Mouse (Mus musculus): ENCODE measurements at regions not wholly inside any gene's neighbourhood (a gene's known extent, or its start where the extent isn't known, plus 50 kb on each side); places are given as distances from the start of the nearest gene placed in this dataset.
A peak's percentile ranks its signal among the peaks of the same experiment; 100 is the strongest.

GRCm38 (mm10) chr12:106182923-106183322 is 172.9 kb downstream of the Vrk1 start:
- Histone ChIP-seq H3K4me2 (ENCODE audit: low read depth, low read length) (no peak overlapping the region), H3K9ac (replicated peaks; ENCODE audit: low read depth, low read length) (no peak overlapping the region), H3K36me3 (ENCODE audit: control insufficient read depth, insufficient read depth, low read length) (no peaks in the 10 kb centered on the region), H3K4me1 (ENCODE audit: control insufficient read depth, insufficient read depth, low read length) (no peaks in the 10 kb centered on the region), H3K27me3 (ENCODE audit: control insufficient read depth, insufficient read depth, low read length) (no peaks in the 10 kb centered on the region), H3K9me3 (ENCODE audit: control insufficient read depth, low read length) (no peaks in the 10 kb centered on the region), H3K4me3 (ENCODE audit: low read depth, low read length) (no peak overlapping the region), H3K27ac (ENCODE audit: low read depth, low read length) (0 out of 2 replicates have a peak overlapping the region, but pooled peaks have one; percentile 22)
- WGBS, result 79% methylated on average over 7 of the region's 7 CpGs
- ATAC-seq (ENCODE audit: low read depth), result no peak

GRCm38 (mm10) chr12:106183973-106184372 is 173.9 kb downstream of the Vrk1 start:
- no peak overlapping the region for H3K9ac ChIP-seq (replicated peaks; ENCODE audit: low read depth, low read length)
- ATAC-seq (ENCODE audit: low read depth), result no peak

GRCm38 (mm10) chr12:106185398-106186077 is 175.5 kb downstream of the Vrk1 start:
- WGBS, result 74% methylated on average over 18 of the region's 18 CpGs
- H3K4me1 ChIP-seq (ENCODE audit: control insufficient read depth, insufficient read depth, low read length), result no peaks in the 10 kb centered on the region
- no peak overlapping the region for H3K9ac ChIP-seq (replicated peaks; ENCODE audit: low read depth, low read length)
- no peaks in the 10 kb centered on the region for H3K36me3 ChIP-seq (ENCODE audit: control insufficient read depth, insufficient read depth, low read length)
- no peak for ATAC-seq (ENCODE audit: low read depth)
- no peak overlapping the region for H3K4me3 ChIP-seq (ENCODE audit: low read depth, low read length)
- no peak overlapping the region for H3K27ac ChIP-seq (ENCODE audit: low read depth, low read length)
- H3K9me3 ChIP-seq (ENCODE audit: control insufficient read depth, low read length), result no peaks in the 10 kb centered on the region
- H3K4me2 ChIP-seq (ENCODE audit: low read depth, low read length), result no peak overlapping the region
- no peaks in the 10 kb centered on the region for H3K27me3 ChIP-seq (ENCODE audit: control insufficient read depth, insufficient read depth, low read length)

More at GRCm38 (mm10) chr12:106183973-106184372, 173.9 kb downstream of the Vrk1 start:
- H3K4me1 ChIP-seq (ENCODE audit: control insufficient read depth, insufficient read depth, low read length), result no peaks in the 10 kb centered on the region
- H3K4me2 ChIP-seq (ENCODE audit: low read depth, low read length), result no peak overlapping the region
- no peak overlapping the region for H3K27ac ChIP-seq (ENCODE audit: low read depth, low read length)
- H3K4me3 ChIP-seq (ENCODE audit: low read depth, low read length), result no peak overlapping the region
- H3K9me3 ChIP-seq (ENCODE audit: control insufficient read depth, low read length), result no peaks in the 10 kb centered on the region
- WGBS, result 88% methylated on average over 5 of the region's 5 CpGs
- no peaks in the 10 kb centered on the region for H3K36me3 ChIP-seq (ENCODE audit: control insufficient read depth, insufficient read depth, low read length)
- H3K27me3 ChIP-seq (ENCODE audit: control insufficient read depth, insufficient read depth, low read length), result no peaks in the 10 kb centered on the region

GRCm38 (mm10) chr12:106186501-106186900 is 176.5 kb downstream of the Vrk1 start:
- Histone ChIP-seq H3K4me2 (ENCODE audit: low read depth, low read length) (no peak overlapping the region), H3K9ac (replicated peaks; ENCODE audit: low read depth, low read length) (no peak overlapping the region), H3K27me3 (ENCODE audit: control insufficient read depth, insufficient read depth, low read length) (no peaks in the 10 kb centered on the region), H3K36me3 (ENCODE audit: control insufficient read depth, insufficient read depth, low read length) (no peaks in the 10 kb centered on the region), H3K9me3 (ENCODE audit: control insufficient read depth, low read length) (no peaks in the 10 kb centered on the region), H3K4me1 (ENCODE audit: control insufficient read depth, insufficient read depth, low read length) (no peaks in the 10 kb centered on the region), H3K27ac (ENCODE audit: low read depth, low read length) (no peak overlapping the region), H3K4me3 (ENCODE audit: low read depth, low read length) (no peak overlapping the region)
- no peak for ATAC-seq (ENCODE audit: low read depth)
- WGBS, result 92% methylated on average over 10 of the region's 10 CpGs

GRCm38 (mm10) chr12:106191771-106192170 is 181.7 kb downstream of the Vrk1 start:
- Histone ChIP-seq H3K9me3 (ENCODE audit: control insufficient read depth, low read length) (no peaks in the 10 kb centered on the region), H3K4me1 (ENCODE audit: control insufficient read depth, insufficient read depth, low read length) (no peaks in the 10 kb centered on the region), H3K27ac (ENCODE audit: low read depth, low read length) (no peak overlapping the region), H3K27me3 (ENCODE audit: control insufficient read depth, insufficient read depth, low read length) (no peaks in the 10 kb centered on the region), H3K4me3 (ENCODE audit: low read depth, low read length) (no peak overlapping the region), H3K36me3 (ENCODE audit: control insufficient read depth, insufficient read depth, low read length) (no peaks in the 10 kb centered on the region), H3K9ac (replicated peaks; ENCODE audit: low read depth, low read length) (no peak overlapping the region), H3K4me2 (ENCODE audit: low read depth, low read length) (no peak overlapping the region)
- ATAC-seq (ENCODE audit: low read depth), result no peak
- 88% methylated on average over 7 of the region's 7 CpGs for WGBS

- Histone ChIP-seq H3K27me3 (ENCODE audit: control insufficient read depth, insufficient read depth, low read length) (no peaks in the 10 kb centered on the region), H3K4me3 (ENCODE audit: low read depth, low read length) (no peak overlapping the region), H3K27ac (ENCODE audit: low read depth, low read length) (no peak overlapping the region), H3K36me3 (ENCODE audit: control insufficient read depth, insufficient read depth, low read length) (no peaks in the 10 kb centered on the region), H3K9me3 (ENCODE audit: control insufficient read depth, low read length) (no peaks in the 10 kb centered on the region), H3K9ac (replicated peaks; ENCODE audit: low read depth, low read length) (no peak overlapping the region), H3K4me2 (ENCODE audit: low read depth, low read length) (no peak overlapping the region), H3K4me1 (ENCODE audit: control insufficient read depth, insufficient read depth, low read length) (no peaks in the 10 kb centered on the region)
- no peak for ATAC-seq (ENCODE audit: low read depth)
- WGBS, result 18% methylated on average over 4 of the region's 4 CpGs
Observed at GRCm38 (mm10) chr12:106199302-106199701, 189.3 kb downstream of the Vrk1 start.

- WGBS, result 75% methylated on average over 8 of the region's 8 CpGs
- no peak overlapping the region for H3K4me3 ChIP-seq (ENCODE audit: low read depth, low read length)
- no peak overlapping the region for H3K4me2 ChIP-seq (ENCODE audit: low read depth, low read length)
- no peak for ATAC-seq (ENCODE audit: low read depth)
- H3K27me3 ChIP-seq (ENCODE audit: control insufficient read depth, insufficient read depth, low read length), result no peaks in the 10 kb centered on the region
- no peaks in the 10 kb centered on the region for H3K9me3 ChIP-seq (ENCODE audit: control insufficient read depth, low read length)
- no peaks in the 10 kb centered on the region for H3K36me3 ChIP-seq (ENCODE audit: control insufficient read depth, insufficient read depth, low read length)
- H3K27ac ChIP-seq (ENCODE audit: low read depth, low read length), result no peak overlapping the region
- no peaks in the 10 kb centered on the region for H3K4me1 ChIP-seq (ENCODE audit: control insufficient read depth, insufficient read depth, low read length)
- no peak overlapping the region for H3K9ac ChIP-seq (replicated peaks; ENCODE audit: low read depth, low read length)
Observed at GRCm38 (mm10) chr12:106203526-106203925, 193.5 kb downstream of the Vrk1 start.

GRCm38 (mm10) chr12:106210959-106211358 is 200.9 kb downstream of the Vrk1 start:
- Histone ChIP-seq H3K4me1 (ENCODE audit: control insufficient read depth, insufficient read depth, low read length) (no peaks in the 10 kb centered on the region), H3K4me3 (ENCODE audit: low read depth, low read length) (no peak overlapping the region), H3K27ac (ENCODE audit: low read depth, low read length) (no peak overlapping the region), H3K27me3 (ENCODE audit: control insufficient read depth, insufficient read depth, low read length) (no peaks in the 10 kb centered on the region), H3K36me3 (ENCODE audit: control insufficient read depth, insufficient read depth, low read length) (no peaks in the 10 kb centered on the region), H3K9ac (replicated peaks; ENCODE audit: low read depth, low read length) (no peak overlapping the region), H3K4me2 (ENCODE audit: low read depth, low read length) (no peak overlapping the region), H3K9me3 (ENCODE audit: control insufficient read depth, low read length) (no peaks in the 10 kb centered on the region)
- WGBS, result 82% methylated on average over 6 of the region's 6 CpGs
- no peak for ATAC-seq (ENCODE audit: low read depth)

- Histone ChIP-seq H3K4me3 (ENCODE audit: low read depth, low read length) (no peak overlapping the region), H3K9me3 (ENCODE audit: control insufficient read depth, low read length) (no peaks in the 10 kb centered on the region), H3K4me1 (ENCODE audit: control insufficient read depth, insufficient read depth, low read length) (no peaks in the 10 kb centered on the region), H3K27me3 (ENCODE audit: control insufficient read depth, insufficient read depth, low read length) (no peaks in the 10 kb centered on the region), H3K9ac (replicated peaks; ENCODE audit: low read depth, low read length) (no peak overlapping the region), H3K27ac (ENCODE audit: low read depth, low read length) (no peak overlapping the region), H3K36me3 (ENCODE audit: control insufficient read depth, insufficient read depth, low read length) (no peaks in the 10 kb centered on the region), H3K4me2 (ENCODE audit: low read depth, low read length) (no peak overlapping the region)
- ATAC-seq (ENCODE audit: low read depth), result no peak
- 88% methylated on average over 8 of the region's 8 CpGs for WGBS
Observed at GRCm38 (mm10) chr12:106211488-106211887, 201.5 kb downstream of the Vrk1 start.

Data from neural tube, embryonic 14.5 days (tissue).